Mouse (Mus musculus): ENCODE results near the gene Mmab. TPM values are rescaled to one million over a fixed set of nuclear protein-coding genes. Genes with fewer than 3 reads are reported as not detected.

Gene Mmab
- polyA plus RNA-seq, 1 experiment from 2014 or later: 22.1 TPM

DNA sequence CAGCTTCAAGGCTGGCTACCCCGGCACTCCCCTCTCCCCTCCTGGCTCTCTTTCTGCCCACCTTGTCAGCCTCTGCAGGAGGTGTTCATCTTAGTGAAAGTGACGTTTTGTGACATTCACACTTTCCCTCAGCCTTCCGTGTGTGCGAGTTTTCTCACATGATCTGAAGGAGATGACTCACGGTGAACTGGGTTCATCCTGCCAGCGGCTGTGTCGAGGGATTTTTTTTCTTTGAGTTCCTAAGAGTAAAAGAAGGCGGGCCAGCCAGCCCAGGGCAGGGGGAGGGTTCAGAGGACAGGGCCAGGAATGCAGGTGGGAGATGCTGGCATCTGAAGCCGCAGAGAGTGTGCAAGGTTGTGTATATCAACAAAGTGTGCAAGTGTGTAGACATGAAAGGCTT lies 50.7 kb downstream of the Mmab start:
- Histone ChIP-seq H3K4me1 (ENCODE audit: control insufficient read depth in 2 of 2, insufficient read depth in 2 of 2, low read length in 2 of 2) (no peaks in the 10 kb centered on the region), H3K36me3 (ENCODE audit: control insufficient read depth, insufficient read depth, low read length) (peaks cover 97% of the 10 kb centered on the region), H3K9me3 (ENCODE audit: control insufficient read depth, low read length) (no peaks in the 10 kb centered on the region), H3K27ac (replicated peaks in 1 of 2; ENCODE audit: control insufficient read depth in 1 of 2, insufficient read depth in 1 of 2, low read depth in 2 of 2, low read length in 2 of 2) (no peak overlapping the region), H3K9ac (ENCODE audit: low read length) (no peak overlapping the region), H3K4me2 (ENCODE audit: low read length) (no peak overlapping the region), H3K27me3 (ENCODE audit: control insufficient read depth, insufficient read depth, low read length) (no peaks in the 10 kb centered on the region), H3K4me3 (ENCODE audit: control insufficient read depth in 1 of 2, insufficient read depth in 1 of 2, low read depth in 1 of 2, low read length in 2 of 2) (no peak overlapping the region)
- ATAC-seq (ENCODE audit: insufficient number of reproducible peaks, insufficient read depth, low FRiP score, low read depth): no peak
- WGBS: 73% methylated on average over 9 of the region's 9 CpGs

DNA sequence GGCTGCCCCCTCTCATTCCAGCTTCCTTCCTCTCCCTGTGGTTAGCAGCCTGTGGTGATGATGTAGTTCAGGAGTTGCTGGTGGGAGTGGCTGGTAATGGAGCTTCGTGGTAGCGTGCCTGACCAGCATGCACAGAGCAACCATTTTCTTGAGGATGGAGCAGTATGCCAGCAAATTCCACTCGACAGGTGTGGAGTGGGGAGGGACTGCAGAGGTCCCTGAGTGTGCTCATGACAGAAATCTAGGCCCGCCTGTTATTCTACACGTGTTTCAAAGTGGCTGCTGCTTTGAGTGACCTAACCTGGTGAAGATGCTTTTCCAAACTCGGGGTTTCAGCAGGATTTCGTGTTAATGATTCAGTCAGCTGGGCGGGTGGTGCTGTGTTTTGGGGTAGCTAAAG lies 59.4 kb downstream of the Mmab start:
- WGBS: 87% methylated on average over 8 of the region's 8 CpGs
- no peaks in the 10 kb centered on the region for H3K9me3 ChIP-seq (ENCODE audit: control insufficient read depth, low read length)
- no peak overlapping the region for H3K4me2 ChIP-seq (ENCODE audit: low read length)
- H3K27ac ChIP-seq (replicated peaks in 1 of 2; ENCODE audit: control insufficient read depth in 1 of 2, insufficient read depth in 1 of 2, low read depth in 2 of 2, low read length in 2 of 2): no peak overlapping the region
- peaks cover 59% of the 10 kb centered on the region for H3K36me3 ChIP-seq (ENCODE audit: control insufficient read depth, insufficient read depth, low read length)
- peaks cover 3 to 19% of the 10 kb centered on the region in 2 experiments; a peak in 3 of 4 replicates for H3K4me1 ChIP-seq (ENCODE audit: control insufficient read depth in 2 of 2, insufficient read depth in 2 of 2, low read length in 2 of 2)
- no peak overlapping the region for H3K9ac ChIP-seq (ENCODE audit: low read length)
- no peak for ATAC-seq (ENCODE audit: insufficient number of reproducible peaks, insufficient read depth, low FRiP score, low read depth)
- no peaks in the 10 kb centered on the region for H3K27me3 ChIP-seq (ENCODE audit: control insufficient read depth, insufficient read depth, low read length)
- no peak overlapping the region for H3K4me3 ChIP-seq (ENCODE audit: control insufficient read depth in 1 of 2, insufficient read depth in 1 of 2, low read depth in 1 of 2, low read length in 2 of 2)

DNA sequence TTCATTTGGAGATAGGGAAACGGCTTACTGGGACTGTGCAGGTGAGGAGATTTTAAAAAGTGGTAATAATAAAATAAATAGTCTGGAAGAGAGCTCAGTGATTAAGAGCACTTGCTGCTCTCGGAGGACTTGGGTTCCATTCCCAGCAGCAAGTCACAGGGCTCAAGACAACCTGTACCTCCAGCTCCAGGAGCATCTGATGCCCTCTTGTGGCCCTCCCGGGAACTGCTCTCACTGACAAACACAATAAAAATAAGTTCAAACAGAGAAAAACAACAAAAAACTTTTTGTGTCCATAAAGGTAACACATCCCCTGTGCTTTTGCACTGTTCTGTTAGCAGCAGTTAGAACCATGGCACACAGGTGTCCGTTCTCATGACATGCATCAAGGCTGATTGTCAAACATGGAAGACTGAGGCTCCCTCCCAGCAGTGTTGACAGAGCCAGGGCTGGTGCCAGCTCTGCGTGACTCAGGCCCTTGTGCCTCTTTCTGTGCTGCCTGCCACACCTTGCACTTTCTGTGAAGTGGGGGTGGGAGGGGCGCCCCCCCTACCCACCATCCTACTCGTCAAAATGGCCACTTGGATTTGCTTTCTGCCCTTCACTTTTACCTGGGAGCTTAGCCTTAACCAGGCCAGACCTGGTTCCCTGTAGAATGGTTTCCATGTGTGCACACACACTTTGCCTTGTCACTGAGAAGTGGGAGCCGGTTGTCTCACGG lies 60.5 kb downstream of the Mmab start:
- 78% methylated on average over 9 of the region's 9 CpGs for WGBS
- H3K4me2 ChIP-seq (ENCODE audit: low read length): no peak overlapping the region
- H3K36me3 ChIP-seq (ENCODE audit: control insufficient read depth, insufficient read depth, low read length): peaks cover 48% of the 10 kb centered on the region
- H3K4me1 ChIP-seq (ENCODE audit: control insufficient read depth in 2 of 2, insufficient read depth in 2 of 2, low read length in 2 of 2): peaks cover 7 to 30% of the 10 kb centered on the region in 2 experiments
- ATAC-seq (ENCODE audit: insufficient number of reproducible peaks, insufficient read depth, low FRiP score, low read depth): no peak
- H3K27ac ChIP-seq (replicated peaks in 1 of 2; ENCODE audit: control insufficient read depth in 1 of 2, insufficient read depth in 1 of 2, low read depth in 2 of 2, low read length in 2 of 2): no peak overlapping the region
- no peaks in the 10 kb centered on the region for H3K9me3 ChIP-seq (ENCODE audit: control insufficient read depth, low read length)
- H3K9ac ChIP-seq (ENCODE audit: low read length): no peak overlapping the region
- no peak overlapping the region for H3K4me3 ChIP-seq (ENCODE audit: control insufficient read depth in 1 of 2, insufficient read depth in 1 of 2, low read depth in 1 of 2, low read length in 2 of 2)
- no peaks in the 10 kb centered on the region for H3K27me3 ChIP-seq (ENCODE audit: control insufficient read depth, insufficient read depth, low read length)

Small RNA genes within 50 kb of the gene (microRNA-seq; reads per million reads assigned to microRNA genes)
- not detected for gene Mir7027

Other genes starting within 250 kb of the Mmab start
- not detected in 2 replicates for gene Foxn4, start 170.3 kb downstream of the Mmab start, polyA plus RNA-seq (2014; fragmentation: Nextera tagmentation; extraction: Ambion mirVana)
- gene Myo1h, start 154.9 kb downstream of the Mmab start, polyA plus RNA-seq (2014; fragmentation: Nextera tagmentation; extraction: Ambion mirVana): 1.4 and 2.6 TPM in 2 replicates
- 104 and 106 TPM in 2 replicates for gene Kctd10, start 63.6 kb downstream of the Mmab start, polyA plus RNA-seq (2014; fragmentation: Nextera tagmentation; extraction: Ambion mirVana)
- 51.1 and 53.0 TPM in 2 replicates for gene Ube3b, start 63.5 kb downstream of the Mmab start, polyA plus RNA-seq (2014; fragmentation: Nextera tagmentation; extraction: Ambion mirVana)
- gene Mvk, start 209 bp upstream of the Mmab start, polyA plus RNA-seq (2014; fragmentation: Nextera tagmentation; extraction: Ambion mirVana): 15.3 and 18.6 TPM in 2 replicates
- gene Fam222a, start 124.0 kb upstream of the Mmab start, polyA plus RNA-seq (2014; fragmentation: Nextera tagmentation; extraction: Ambion mirVana): 0.65 and 0.96 TPM in 2 replicates
- 0.78 and 0.84 TPM in 2 replicates for gene Trpv4, start 214.4 kb upstream of the Mmab start, polyA plus RNA-seq (2014; fragmentation: Nextera tagmentation; extraction: Ambion mirVana)
- 39.1 and 40.6 TPM in 2 replicates for gene Gltp, start 246.9 kb upstream of the Mmab start, polyA plus RNA-seq (2014; fragmentation: Nextera tagmentation; extraction: Ambion mirVana)